Mouse (Mus musculus): Measurements from ENCODE around the gene Fiz1.
"Not testable (repeated sequence)": the region's sequence is repeated elsewhere in the genome, so short reads cannot be mapped to it uniquely, and the experiment has no call there.

Fiz1 gene

GRCm38 (mm10) chr7:5037467-5037866 is 23.0 kb upstream of the Fiz1 start:
- no peak for DNase-seq (ENCODE audit: low spot score)

GRCm38 (mm10) chr7:5037026-5037425 is 22.5 kb upstream of the Fiz1 start:
- DNase-seq (ENCODE audit: low spot score): no peak

- DNase-seq (ENCODE audit: low spot score): no peak
These were observed 21.6 kb upstream of the Fiz1 start for GRCm38 (mm10) chr7:5036136-5036535.

- DNase-seq (ENCODE audit: low spot score): no peak
These were observed 21.1 kb upstream of the Fiz1 start for GRCm38 (mm10) chr7:5035628-5036027.

GRCm38 (mm10) chr7:5033818-5034217 is 19.3 kb upstream of the Fiz1 start, which contains the start of gene 4632433K11Rik:
Gene 4632433K11Rik (plus strand): TSS chr7:5034118.
- no peak for DNase-seq (ENCODE audit: low spot score)

- DNase-seq (ENCODE audit: low spot score): no peak
These were observed 17.0 kb upstream of the Fiz1 start for GRCm38 (mm10) chr7:5031496-5031895.

GRCm38 (mm10) chr7:5030554-5031275 is 16.2 kb upstream of the Fiz1 start:
- no peak for DNase-seq (ENCODE audit: low spot score)

GRCm38 (mm10) chr7:5029946-5030345 is 15.4 kb upstream of the Fiz1 start:
- no peak for DNase-seq (ENCODE audit: low spot score)

GRCm38 (mm10) chr7:5029543-5029942 is 15.0 kb upstream of the Fiz1 start:
- DNase-seq (ENCODE audit: low spot score): no peak

- no peak for DNase-seq (ENCODE audit: low spot score)
These were observed 6.7 kb upstream of the Fiz1 start for GRCm38 (mm10) chr7:5021197-5021596.

- no peak for DNase-seq (ENCODE audit: low spot score)
These were observed 6.2 kb upstream of the Fiz1 start for GRCm38 (mm10) chr7:5020685-5021084.

- DNase-seq (ENCODE audit: low spot score): peak; percentile 98
These were observed 5.6 kb upstream of the Fiz1 start, which contains the start of the genes Zfp865 and Ccdc106 for GRCm38 (mm10) chr7:5020000-5020681. Gene Zfp865 (plus strand): TSS chr7:5020376. Gene Ccdc106 (plus strand): TSS chr7:5020553.

GRCm38 (mm10) chr7:5019576-5019975 is 5.1 kb upstream of the Fiz1 start:
- DNase-seq (ENCODE audit: low spot score): not testable (repeated sequence)

- DNase-seq (ENCODE audit: low spot score): no peak
These were observed 3.4 kb upstream of the Fiz1 start for GRCm38 (mm10) chr7:5017931-5018330.

GRCm38 (mm10) chr7:5017352-5017751 is 2.9 kb upstream of the Fiz1 start:
- DNase-seq (ENCODE audit: low spot score): no peak

- no peak for DNase-seq (ENCODE audit: low spot score)
These were observed 2.4 kb upstream of the Fiz1 start for GRCm38 (mm10) chr7:5016920-5017319.

- no peak for DNase-seq (ENCODE audit: low spot score)
These were observed 1.6 kb upstream of the Fiz1 start for GRCm38 (mm10) chr7:5016057-5016456.

- peak; percentile 91 for DNase-seq (ENCODE audit: low spot score)
These were observed 863 bp upstream of the Fiz1 start, which contains the start of gene Gm44973 for GRCm38 (mm10) chr7:5015118-5016001. Gene Gm44973 (plus strand): TSS chr7:5015496.

- DNase-seq (ENCODE audit: low spot score): no peak
These were observed 1.6 kb downstream of the Fiz1 start for GRCm38 (mm10) chr7:5012681-5013513.

GRCm38 (mm10) chr7:5008229-5008628 is 6.3 kb downstream of the Fiz1 start:
- DNase-seq (ENCODE audit: low spot score): no peak

- not testable (repeated sequence) for DNase-seq (ENCODE audit: low spot score)
These were observed 11.6 kb downstream of the Fiz1 start for GRCm38 (mm10) chr7:5002876-5003275.

All from left cerebral cortex, adult 11 months (tissue).